Mouse (Mus musculus) testis, adult 2 months (tissue): ENCODE measurements around the gene Slco4c1. TPM values are rescaled to one million over a fixed set of nuclear protein-coding genes. Genes with fewer than 3 reads are reported as not detected.

Experiments used
- H3K27ac ChIP-seq: fragments of 200-500 bp; 2 replicates; pipeline ENCODE4 v1.5.1; 2012; ENCODE audit warnings: low read depth, low read length; ENCODE audit not compliant: control insufficient read depth, insufficient read depth
- H3K27me3 ChIP-seq: fragments of 200-500 bp; 2 replicates; pipeline ENCODE4 v1.6.1; 2012; ENCODE audit warnings: mild to moderate bottlenecking, low read length, moderate library complexity; ENCODE audit not compliant: control insufficient read depth, insufficient read depth
- H3K36me3 ChIP-seq: fragments of 200-500 bp; 2 replicates; pipeline ENCODE4 v1.6.1; 2012; ENCODE audit warnings: mild to moderate bottlenecking, low read length; ENCODE audit not compliant: control insufficient read depth, insufficient read depth
- H3K4me1 ChIP-seq: fragments of 200-500 bp; 2 replicates; pipeline ENCODE4 v1.6.1; 2012; ENCODE audit warnings: low read length; ENCODE audit not compliant: control insufficient read depth, insufficient read depth
- H3K4me3 ChIP-seq: fragments of 200-500 bp; 2 replicates; pipeline ENCODE4 v1.5.1; 2012; ENCODE audit warnings: low read depth, mild to moderate bottlenecking, low read length, moderate library complexity, mixed read lengths; ENCODE audit not compliant: control insufficient read depth
- CTCF ChIP-seq: fragments of 200-500 bp; IDR thresholded peaks from 2 replicates; pipeline ENCODE4 v1.5.1; 2012; ENCODE audit warnings: low read depth, mild to moderate bottlenecking, inconsistent platforms, low read length, moderate library complexity; ENCODE audit not compliant: control insufficient read depth, insufficient read depth, insufficient replicate concordance
- POLR2A ChIP-seq: fragments of 200-500 bp; IDR thresholded peaks from 2 replicates; pipeline ENCODE4 v1.6.1; 2012; ENCODE audit warnings: low read depth, mild to moderate bottlenecking, inconsistent platforms, low read length, moderate library complexity; ENCODE audit not compliant: control insufficient read depth
- polyA plus RNA-seq: library from polyadenylated mRNA; depleted of rRNA; stranded (reverse); fragments of >200 nt; gene quantifications from 2 replicates; pipeline ENCODE4 v1.2.3, GENCODE M21; 2012

Slco4c1 gene
- polyA plus RNA-seq, 1 experiment = not detected

GRCm38 (mm10) chr1:96870764-96871307, 1.1 kb downstream of the Slco4c1 start:
- peaks cover 9% of the 10 kb centered on the region for H3K4me1 ChIP-seq
- no peak overlapping the region for H3K4me3 ChIP-seq
- no peak overlapping the region for H3K27ac ChIP-seq
- H3K36me3 ChIP-seq = no peaks in the 10 kb centered on the region
- H3K27me3 ChIP-seq = no peaks in the 10 kb centered on the region
- TF ChIP-seq POLR2A (no peak), CTCF (no peak)

DNA sequence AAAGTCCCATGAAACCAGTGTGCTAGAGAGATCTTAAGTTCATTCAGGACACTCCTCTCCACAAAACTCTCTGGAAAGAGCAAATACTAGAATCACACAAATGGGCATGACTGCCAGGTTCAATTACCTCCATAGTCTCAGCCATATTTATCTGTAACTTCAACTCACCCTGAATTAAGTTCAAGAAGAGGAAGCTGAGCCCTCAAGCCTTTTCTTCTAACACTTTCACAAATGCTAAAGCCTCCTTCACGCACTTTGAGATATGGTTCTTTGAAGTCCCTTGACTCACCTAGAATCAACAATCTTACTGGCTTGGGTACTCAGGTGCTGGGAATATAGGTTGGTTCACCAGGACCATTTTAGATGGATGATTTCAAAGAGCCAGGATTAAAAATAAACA, 3.2 kb downstream of the Slco4c1 start:
- Histone ChIP-seq H3K27me3 (no peaks in the 10 kb centered on the region), H3K4me3 (no peak overlapping the region), H3K4me1 (peaks cover 9% of the 10 kb centered on the region), H3K27ac (no peak overlapping the region), H3K36me3 (no peaks in the 10 kb centered on the region)
- TF ChIP-seq CTCF = no peak
- no peak for TF ChIP-seq POLR2A

DNA sequence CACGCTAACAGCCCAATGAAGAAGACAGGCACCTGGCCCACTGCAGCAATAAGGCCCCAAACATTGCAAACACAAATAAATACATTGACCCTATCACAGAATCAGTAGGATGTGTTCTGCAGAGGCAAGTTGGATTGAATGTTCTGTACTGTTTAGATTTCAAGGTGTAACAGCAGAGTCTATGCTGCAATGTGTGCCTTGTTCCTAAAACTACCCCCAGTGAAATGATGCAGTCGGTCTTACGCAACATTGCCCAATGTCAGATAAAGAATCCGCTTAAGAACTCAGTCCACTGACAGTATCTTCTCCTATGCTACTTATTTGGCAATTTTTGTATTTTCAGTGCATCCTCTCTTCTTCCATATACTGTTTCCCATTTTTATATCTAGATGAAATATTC, 6.0 kb downstream of the Slco4c1 start:
- TF ChIP-seq POLR2A = no peak
- TF ChIP-seq CTCF = no peak
- H3K27me3 ChIP-seq = no peaks in the 10 kb centered on the region
- no peaks in the 10 kb centered on the region for H3K4me1 ChIP-seq
- no peak overlapping the region for H3K4me3 ChIP-seq
- no peaks in the 10 kb centered on the region for H3K36me3 ChIP-seq
- no peak overlapping the region for H3K27ac ChIP-seq

- Histone ChIP-seq H3K36me3 (no peaks in the 10 kb centered on the region), H3K27me3 (no peaks in the 10 kb centered on the region), H3K27ac (no peak overlapping the region), H3K4me3 (no peak overlapping the region), H3K4me1 (no peaks in the 10 kb centered on the region)
- TF ChIP-seq CTCF = no peak
- no peak for TF ChIP-seq POLR2A
These were observed 7.9 kb downstream of the Slco4c1 start for GRCm38 (mm10) chr1:96864120-96864519.

GRCm38 (mm10) chr1:96859995-96860684, 11.8 kb downstream of the Slco4c1 start:
- TF ChIP-seq CTCF (no peak), POLR2A (no peak)
- H3K36me3 ChIP-seq = no peaks in the 10 kb centered on the region
- no peak overlapping the region for H3K4me3 ChIP-seq
- no peak overlapping the region for H3K27ac ChIP-seq
- H3K4me1 ChIP-seq = no peaks in the 10 kb centered on the region
- H3K27me3 ChIP-seq = no peaks in the 10 kb centered on the region

DNA sequence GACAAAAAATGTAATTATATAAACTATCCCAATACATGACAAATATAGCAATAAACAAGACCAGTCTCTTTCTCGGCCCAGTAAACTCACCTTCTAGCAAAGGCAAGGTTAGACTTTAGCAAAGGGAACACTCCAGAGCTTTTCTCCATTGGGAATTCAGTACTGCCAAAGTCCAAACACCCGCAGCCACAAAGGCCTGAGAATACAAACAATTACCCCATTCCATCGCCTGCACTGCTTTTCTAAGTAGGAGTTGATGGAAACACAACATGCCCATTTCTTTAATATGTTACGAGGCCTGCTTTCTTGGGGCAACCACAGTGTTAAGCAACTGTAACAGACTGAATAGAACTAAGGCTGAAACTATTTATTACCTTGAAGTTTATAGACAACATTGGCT, 18.4 kb downstream of the Slco4c1 start:
- H3K4me1 ChIP-seq = no peaks in the 10 kb centered on the region
- no peak overlapping the region for H3K4me3 ChIP-seq
- H3K36me3 ChIP-seq = no peaks in the 10 kb centered on the region
- no peak overlapping the region for H3K27ac ChIP-seq
- no peaks in the 10 kb centered on the region for H3K27me3 ChIP-seq
- TF ChIP-seq CTCF (no peak), POLR2A (no peak)

GRCm38 (mm10) chr1:96849101-96849500, 22.9 kb downstream of the Slco4c1 start:
- H3K4me1 ChIP-seq = no peaks in the 10 kb centered on the region
- no peaks in the 10 kb centered on the region for H3K36me3 ChIP-seq
- H3K27ac ChIP-seq = no peak overlapping the region
- H3K27me3 ChIP-seq = no peaks in the 10 kb centered on the region
- TF ChIP-seq CTCF = no peak
- no peak for TF ChIP-seq POLR2A
- H3K4me3 ChIP-seq = no peak overlapping the region
